Mouse (Mus musculus) hindbrain, embryonic 15.5 days (tissue): ENCODE data around the gene Spns3. TPM values are rescaled to one million over a fixed set of nuclear protein-coding genes. Genes with fewer than 3 reads are reported as not detected.
"Not testable (repeated sequence)": the region's sequence is repeated elsewhere in the genome, so short reads cannot be mapped to it uniquely, and the experiment has no call there.

Experiments
- ATAC-seq: fragments of 200-750 bp; cut with Nextera tagmentation; 2 replicates; pipeline ENCODE4 v1.8.0; 2017; ENCODE audit warnings: low read depth, moderate number of reproducible peaks, moderate TSS enrichment; ENCODE audit not compliant: low FRiP score
- H3K27ac ChIP-seq: fragments of 300-500 bp; sonication (generic); replicated peaks from 2 replicates; pipeline ENCODE4 v1.5.1; 2015; ENCODE audit warnings: mild to moderate bottlenecking, inconsistent platforms
- H3K27me3 ChIP-seq: fragments of 300-500 bp; sonication (generic); 2 replicates; pipeline ENCODE4 v1.6.1; 2015; ENCODE audit warnings: control low read depth, inconsistent platforms
- H3K36me3 ChIP-seq: fragments of 300-500 bp; sonication (generic); 2 replicates; pipeline ENCODE4 v1.6.1; 2015; ENCODE audit warnings: control low read depth, inconsistent platforms
- H3K4me1 ChIP-seq: fragments of 300-500 bp; sonication (generic); replicated peaks from 2 replicates; pipeline ENCODE4 v1.6.1; 2015; ENCODE audit warnings: control low read depth, inconsistent platforms
- H3K4me2 ChIP-seq: fragments of 300-500 bp; sonication (generic); 2 replicates; pipeline ENCODE4 v1.6.1; 2015; ENCODE audit warnings: moderate library complexity, mild to moderate bottlenecking, inconsistent platforms
- H3K4me3 ChIP-seq: fragments of 300-500 bp; sonication (generic); 2 replicates; pipeline ENCODE4 v1.5.1; 2015; ENCODE audit warnings: mild to moderate bottlenecking, inconsistent platforms
- H3K9ac ChIP-seq: fragments of 300-500 bp; sonication (generic); 2 replicates; pipeline ENCODE4 v1.6.1; 2015; ENCODE audit warnings: inconsistent platforms
- H3K9me3 ChIP-seq: fragments of 300-500 bp; sonication (generic); 2 replicates; pipeline ENCODE4 v1.6.1; 2016; ENCODE audit warnings: control low read depth, inconsistent platforms
- WGBS: fragments of 180-500 bp; shearing (Covaris S2); methylation state at CpG from one replicate; pipeline ENCODE4 v1.1.7; 2015; 5-methylcytosine and 5-hydroxymethylcytosine counted together
- polyA plus RNA-seq: library from polyadenylated mRNA; unstranded; fragments of >200 nt; fragmentation: Nextera tagmentation; extraction: Ambion mirVana; gene quantifications from 2 replicates; pipeline ENCODE4 v1.2.1, GENCODE M21; 2015

The Spns3 gene
- polyA plus RNA-seq, 1 experiment from 2014 or later, result 0.18 TPM

DNA sequence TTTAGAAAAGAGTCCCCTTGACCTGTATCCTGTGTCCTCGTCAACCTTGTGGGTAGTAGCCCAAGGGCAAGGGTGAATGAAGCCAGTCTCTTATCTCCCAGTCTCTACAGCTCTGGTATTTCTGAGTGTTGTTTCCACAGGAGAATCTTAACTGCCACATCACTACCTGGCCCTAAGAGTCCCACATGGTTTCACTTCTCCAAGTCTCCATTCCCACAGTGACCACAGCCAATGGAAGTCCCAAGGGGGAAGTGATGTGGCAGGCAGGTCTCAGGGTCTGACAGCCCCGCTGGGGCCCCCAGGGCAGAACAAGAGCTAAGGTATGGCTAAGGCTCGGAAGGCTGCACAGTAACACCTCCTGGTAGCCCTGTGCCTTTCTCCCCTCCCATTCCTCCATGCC lies 3.1 kb downstream of the Spns3 start:
- Histone ChIP-seq H3K27me3 (no peaks in the 10 kb centered on the region), H3K4me3 (no peak overlapping the region), H3K27ac (no peak overlapping the region), H3K4me1 (no peaks in the 10 kb centered on the region), H3K9me3 (no peaks in the 10 kb centered on the region), H3K9ac (no peak overlapping the region), H3K36me3 (no peaks in the 10 kb centered on the region), H3K4me2 (no peak overlapping the region)
- 76% methylated on average over 3 of the region's 3 CpGs for WGBS
- ATAC-seq, result no peak

DNA sequence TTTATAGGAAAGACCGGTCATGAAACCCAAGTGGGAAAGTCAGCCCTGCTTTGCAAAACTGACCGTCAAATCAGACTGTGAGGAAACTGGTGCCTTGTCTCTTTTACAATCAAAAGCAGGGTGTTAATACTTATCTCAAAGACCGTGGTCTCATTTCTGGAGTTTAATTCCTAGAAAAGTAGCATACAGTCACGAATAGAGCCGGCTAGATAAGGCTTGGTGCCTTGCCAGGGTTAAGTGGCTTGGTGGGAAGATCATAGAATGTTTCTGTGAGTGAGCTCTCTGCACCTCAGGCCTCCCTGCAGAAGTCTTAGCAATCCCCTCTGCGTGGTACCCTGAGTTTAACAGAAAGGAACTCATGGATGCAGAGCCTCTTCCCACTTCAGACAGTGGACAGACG lies 5.6 kb downstream of the Spns3 start:
- H3K4me3 ChIP-seq, result no peak overlapping the region
- 81% methylated on average over 7 of the region's 7 CpGs for WGBS
- H3K36me3 ChIP-seq, result no peaks in the 10 kb centered on the region
- H3K27me3 ChIP-seq, result no peaks in the 10 kb centered on the region
- H3K9ac ChIP-seq, result no peak overlapping the region
- no peak overlapping the region for H3K4me2 ChIP-seq
- no peaks in the 10 kb centered on the region for H3K9me3 ChIP-seq
- no peak overlapping the region for H3K27ac ChIP-seq
- no peaks in the 10 kb centered on the region for H3K4me1 ChIP-seq
- no peak for ATAC-seq

DNA sequence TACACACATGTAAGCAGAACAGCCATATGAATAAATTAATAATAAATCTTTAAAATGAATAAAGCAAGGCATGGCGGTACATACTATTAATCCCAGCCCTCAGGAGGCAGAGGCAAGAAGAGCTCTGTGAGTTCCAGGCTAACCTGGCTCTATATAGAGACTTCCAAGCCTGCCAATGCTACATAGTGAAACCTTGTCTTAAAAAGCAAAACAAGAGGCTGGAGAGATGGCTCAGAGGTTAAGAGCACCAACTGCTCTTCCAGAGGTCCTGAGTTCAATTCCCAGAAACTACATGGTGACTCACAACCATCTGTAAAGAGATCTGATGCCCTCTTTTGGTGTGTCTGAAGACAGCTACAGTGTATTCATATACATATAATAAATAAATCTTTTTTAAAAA lies 6.6 kb downstream of the Spns3 start:
- ATAC-seq, H3K9ac ChIP-seq, H3K27ac ChIP-seq, H3K27me3 ChIP-seq, H3K36me3 ChIP-seq, H3K9me3 ChIP-seq, H3K4me2 ChIP-seq, H3K4me1 ChIP-seq, H3K4me3 ChIP-seq: not testable (repeated sequence)
- 100% methylated on average over 1 of the region's 1 CpGs for WGBS

DNA sequence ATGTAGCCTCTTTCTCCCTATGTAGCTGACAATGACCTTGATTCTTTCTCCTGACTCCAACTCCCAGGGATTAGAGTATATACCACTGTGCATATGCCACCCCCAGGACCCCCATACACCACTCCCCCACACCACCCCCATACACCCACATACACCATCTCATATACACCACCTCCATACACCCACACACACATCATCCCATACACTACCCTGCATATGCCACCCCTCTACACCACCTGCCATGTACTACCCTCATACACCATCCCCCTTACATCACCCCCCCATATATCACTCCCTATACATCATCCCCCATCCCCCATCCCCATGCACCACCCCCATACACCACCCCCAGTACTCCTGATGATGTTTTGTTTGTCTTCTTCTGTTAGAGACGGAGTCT lies 7.7 kb downstream of the Spns3 start:
- Histone ChIP-seq H3K36me3 (no peaks in the 10 kb centered on the region), H3K27me3 (no peaks in the 10 kb centered on the region), H3K9ac (no peak overlapping the region), H3K27ac (no peak overlapping the region), H3K4me1 (no peaks in the 10 kb centered on the region), H3K4me3 (no peak overlapping the region), H3K9me3 (no peaks in the 10 kb centered on the region), H3K4me2 (no peak overlapping the region)
- 89% methylated on average over 1 of the region's 1 CpGs for WGBS
- ATAC-seq, result no peak

DNA sequence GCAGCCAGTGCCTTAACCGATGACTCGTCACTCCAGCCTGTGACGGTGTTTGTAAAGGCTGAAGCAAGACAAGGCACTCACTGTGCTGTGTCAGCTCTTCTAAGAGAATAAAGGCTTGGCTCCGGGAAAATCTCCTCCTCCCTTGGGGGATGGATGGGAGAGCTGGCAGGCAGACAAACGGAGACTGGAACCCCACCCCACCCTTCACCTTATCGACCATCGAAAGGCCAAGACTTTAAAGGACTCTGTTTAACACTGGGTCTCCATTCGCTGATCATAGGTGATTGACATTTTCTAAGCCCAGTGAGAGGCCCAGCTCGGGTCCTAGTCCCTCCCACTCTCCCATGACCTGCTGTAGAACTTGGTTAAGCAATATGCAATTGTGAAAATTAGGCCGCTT lies 8.4 kb downstream of the Spns3 start:
- Histone ChIP-seq H3K4me2 (no peak overlapping the region), H3K4me1 (no peaks in the 10 kb centered on the region), H3K27ac (no peak overlapping the region), H3K36me3 (no peaks in the 10 kb centered on the region), H3K9me3 (no peaks in the 10 kb centered on the region), H3K9ac (no peak overlapping the region), H3K27me3 (no peaks in the 10 kb centered on the region), H3K4me3 (no peak overlapping the region)
- ATAC-seq, result no peak
- WGBS, result 62% methylated on average over 10 of the region's 10 CpGs

DNA sequence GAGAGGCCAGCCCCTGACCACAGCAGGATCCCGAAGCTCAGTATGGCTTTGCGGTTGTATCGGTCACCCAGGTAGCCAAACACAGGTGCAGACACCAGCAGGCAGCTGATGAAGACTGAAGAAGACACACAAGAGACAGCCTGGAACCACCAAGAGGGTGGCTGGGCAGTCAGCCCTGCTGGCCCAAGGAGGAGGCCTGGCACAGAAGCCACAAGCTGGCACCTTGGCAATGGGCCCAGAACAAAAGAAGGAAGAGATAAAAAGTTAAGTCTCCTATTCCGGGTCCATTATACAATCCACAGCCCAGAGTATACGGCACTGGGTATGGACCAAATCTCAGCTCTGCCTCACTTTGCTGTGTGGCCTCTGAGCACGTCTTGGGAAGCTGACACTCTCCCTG lies 9.9 kb downstream of the Spns3 start:
- 72% methylated on average over 6 of the region's 6 CpGs for WGBS
- no peaks in the 10 kb centered on the region for H3K4me1 ChIP-seq
- no peak overlapping the region for H3K9ac ChIP-seq
- no peak overlapping the region for H3K27ac ChIP-seq
- H3K9me3 ChIP-seq, result no peaks in the 10 kb centered on the region
- ATAC-seq, result no peak
- H3K27me3 ChIP-seq, result no peaks in the 10 kb centered on the region
- no peak overlapping the region for H3K4me2 ChIP-seq
- H3K36me3 ChIP-seq, result no peaks in the 10 kb centered on the region
- no peak overlapping the region for H3K4me3 ChIP-seq

DNA sequence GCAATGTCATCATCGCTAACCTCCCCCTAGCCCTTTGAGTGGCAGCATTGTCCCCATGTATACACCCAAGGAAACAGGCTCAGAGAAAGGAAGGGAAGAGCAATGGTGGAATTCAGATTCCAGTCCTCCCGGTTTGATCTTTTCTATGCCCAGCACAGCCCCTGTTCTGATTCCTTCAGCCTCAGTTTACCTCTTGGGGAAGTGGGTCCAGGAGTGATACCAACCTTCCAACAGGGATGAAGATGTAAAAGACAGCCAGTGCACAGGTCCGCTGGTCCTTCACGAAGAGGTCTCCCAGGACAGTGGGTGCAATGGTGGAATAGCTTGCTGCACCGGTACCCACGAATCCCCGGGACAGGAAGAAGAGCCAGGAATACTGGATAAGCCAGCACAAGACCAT lies 11.5 kb downstream of the Spns3 start:
- Histone ChIP-seq H3K4me2 (no peak overlapping the region), H3K36me3 (no peaks in the 10 kb centered on the region), H3K9ac (no peak overlapping the region), H3K4me3 (no peak overlapping the region), H3K27me3 (no peaks in the 10 kb centered on the region), H3K27ac (no peak overlapping the region), H3K9me3 (no peaks in the 10 kb centered on the region), H3K4me1 (no peaks in the 10 kb centered on the region)
- 89% methylated on average over 7 of the region's 7 CpGs for WGBS
- no peak for ATAC-seq

DNA sequence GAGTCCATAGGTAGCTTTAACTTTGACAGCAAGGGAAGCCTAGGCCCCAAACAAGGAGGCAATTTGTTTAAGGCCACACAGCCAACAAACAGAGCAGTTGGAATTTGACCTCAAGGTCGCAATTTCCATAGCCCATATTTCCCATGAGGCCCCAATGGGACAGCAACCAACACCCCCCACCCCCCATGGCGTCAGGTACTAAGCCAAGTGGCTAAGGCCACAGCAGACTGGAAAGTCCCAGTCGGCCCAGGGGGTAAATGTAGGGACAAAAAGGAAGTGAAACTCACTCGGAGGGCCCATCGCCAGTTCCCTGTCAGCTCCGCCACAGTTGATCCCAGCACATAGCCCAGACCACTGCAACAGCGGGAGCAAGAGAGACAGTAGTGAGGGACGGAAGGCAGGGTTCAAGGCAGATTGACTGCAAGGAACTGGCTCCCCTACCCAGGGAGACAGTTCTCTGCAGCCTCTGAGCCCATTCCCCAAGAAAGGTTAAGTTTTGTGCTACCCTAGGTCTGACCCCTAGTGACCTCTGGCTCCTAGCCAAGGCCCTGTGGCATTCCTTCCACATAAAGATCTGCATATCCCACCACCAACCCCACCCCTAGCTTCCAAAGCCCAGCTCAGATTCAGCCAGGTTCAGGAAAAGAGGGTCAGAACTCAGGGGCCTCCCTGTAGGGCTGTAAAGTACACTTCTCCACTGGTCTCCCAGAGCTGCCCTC lies 12.1 kb downstream of the Spns3 start:
- Histone ChIP-seq H3K4me1 (no peaks in the 10 kb centered on the region), H3K9me3 (no peaks in the 10 kb centered on the region), H3K4me2 (no peak overlapping the region), H3K36me3 (no peaks in the 10 kb centered on the region), H3K27me3 (no peaks in the 10 kb centered on the region), H3K4me3 (no peak overlapping the region), H3K9ac (no peak overlapping the region), H3K27ac (no peak overlapping the region)
- WGBS, result 59% methylated on average over 8 of the region's 8 CpGs
- no peak for ATAC-seq

DNA sequence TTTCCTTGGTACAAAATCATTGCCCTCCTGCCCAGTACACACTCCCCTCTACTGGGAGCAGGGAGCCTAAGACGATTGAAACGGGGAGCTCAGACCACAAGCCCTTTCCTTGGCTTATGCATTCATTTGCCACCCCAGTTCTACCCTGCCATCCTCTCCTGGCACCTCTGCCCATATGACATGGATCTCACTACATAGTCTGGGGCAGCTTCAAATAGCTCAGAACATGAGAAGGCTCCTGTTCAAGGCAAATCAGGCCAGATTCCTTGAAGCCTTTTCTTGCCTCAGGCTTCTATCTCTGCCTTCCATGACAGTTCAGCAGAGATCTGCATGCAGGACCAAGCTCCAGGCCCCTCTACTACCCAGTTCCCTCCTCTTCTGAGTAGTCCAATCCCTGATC lies 12.8 kb downstream of the Spns3 start:
- H3K4me1 ChIP-seq, result no peaks in the 10 kb centered on the region
- H3K4me3 ChIP-seq, result no peak overlapping the region
- H3K4me2 ChIP-seq, result no peak overlapping the region
- 92% methylated on average over 2 of the region's 2 CpGs for WGBS
- no peak overlapping the region for H3K27ac ChIP-seq
- H3K27me3 ChIP-seq, result no peaks in the 10 kb centered on the region
- no peaks in the 10 kb centered on the region for H3K36me3 ChIP-seq
- H3K9me3 ChIP-seq, result no peaks in the 10 kb centered on the region
- no peak overlapping the region for H3K9ac ChIP-seq
- ATAC-seq, result no peak

DNA sequence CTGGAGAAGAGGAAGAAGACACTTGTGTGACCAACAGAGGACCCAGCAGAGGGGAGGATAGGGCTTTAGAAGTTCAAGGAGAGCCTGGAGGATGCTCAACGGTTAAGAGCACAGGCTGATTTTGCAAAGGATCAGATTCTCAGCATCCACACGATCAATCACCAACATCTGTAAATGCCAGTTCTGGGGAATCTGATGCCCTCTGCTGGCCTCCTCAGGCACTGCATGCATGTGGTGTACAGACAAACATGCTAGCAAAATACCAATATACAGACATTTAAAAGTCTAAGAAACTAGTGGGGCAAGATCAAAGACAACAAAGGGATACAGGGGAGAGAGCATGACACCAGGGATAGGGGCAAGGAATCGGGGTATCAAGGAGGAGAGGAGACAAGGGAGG lies 14.8 kb downstream of the Spns3 start:
- no peaks in the 10 kb centered on the region for H3K36me3 ChIP-seq
- H3K9me3 ChIP-seq, result no peaks in the 10 kb centered on the region
- 79% methylated on average over 3 of the region's 3 CpGs for WGBS

DNA sequence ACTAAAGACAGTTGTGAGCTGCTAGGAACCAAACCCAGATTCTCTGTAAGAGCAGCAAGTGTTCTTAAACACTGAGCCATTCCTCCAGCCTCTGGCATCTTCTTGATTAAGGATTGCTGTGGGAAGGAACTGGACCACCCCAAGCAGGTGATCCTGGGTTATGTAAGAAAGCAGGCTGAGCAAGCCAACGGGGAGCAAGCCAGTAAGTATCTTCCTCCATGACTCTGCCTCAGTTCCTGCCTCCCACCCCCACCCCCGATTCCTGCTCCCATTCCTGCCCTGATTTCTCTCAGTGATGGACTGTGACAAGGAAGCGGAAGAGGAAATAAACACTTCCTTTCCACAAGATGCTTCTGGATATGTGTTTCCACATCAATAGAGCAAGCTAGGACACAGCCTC lies 17.4 kb downstream of the Spns3 start:
- Histone ChIP-seq H3K4me2 (no peak overlapping the region), H3K36me3 (no peaks in the 10 kb centered on the region), H3K9me3 (no peaks in the 10 kb centered on the region), H3K9ac (no peak overlapping the region), H3K4me1 (no peaks in the 10 kb centered on the region), H3K27me3 (no peaks in the 10 kb centered on the region), H3K4me3 (no peak overlapping the region), H3K27ac (no peak overlapping the region)
- no peak for ATAC-seq
- 95% methylated on average over 3 of the region's 3 CpGs for WGBS

More for the DNA sequence above, 14.8 kb downstream of the Spns3 start:
- no peak for ATAC-seq
- no peaks in the 10 kb centered on the region for H3K27me3 ChIP-seq
- no peaks in the 10 kb centered on the region for H3K4me1 ChIP-seq
- no peak overlapping the region for H3K4me2 ChIP-seq
- no peak overlapping the region for H3K9ac ChIP-seq
- H3K4me3 ChIP-seq, result no peak overlapping the region
- no peak overlapping the region for H3K27ac ChIP-seq

DNA sequence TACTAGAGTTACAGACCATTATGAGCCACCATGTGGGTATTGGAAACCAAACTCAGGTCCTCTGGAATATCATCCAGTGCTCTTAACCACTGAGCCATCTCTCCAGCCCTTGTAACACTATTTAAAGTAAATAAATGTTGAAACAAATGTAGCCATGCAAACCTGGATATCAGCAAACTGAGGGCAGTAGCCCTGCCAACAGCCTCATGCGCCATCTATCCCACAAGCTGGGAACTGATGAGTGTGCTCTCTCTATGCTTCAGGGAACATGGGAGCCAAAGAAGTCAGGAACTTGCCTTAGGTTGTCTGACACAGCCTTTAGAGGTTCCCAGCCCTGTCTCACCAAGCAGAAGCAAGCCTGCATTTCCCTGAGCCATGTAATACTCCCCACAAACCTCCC lies 18.7 kb downstream of the Spns3 start:
- H3K4me3 ChIP-seq, result no peak overlapping the region
- H3K9ac ChIP-seq, result no peak overlapping the region
- H3K27ac ChIP-seq, result no peak overlapping the region
- H3K36me3 ChIP-seq, result no peaks in the 10 kb centered on the region
- H3K4me1 ChIP-seq, result no peaks in the 10 kb centered on the region
- H3K9me3 ChIP-seq, result no peaks in the 10 kb centered on the region
- H3K27me3 ChIP-seq, result no peaks in the 10 kb centered on the region
- 58% methylated on average over 1 of the region's 1 CpGs for WGBS
- H3K4me2 ChIP-seq, result no peak overlapping the region
- no peak for ATAC-seq

DNA sequence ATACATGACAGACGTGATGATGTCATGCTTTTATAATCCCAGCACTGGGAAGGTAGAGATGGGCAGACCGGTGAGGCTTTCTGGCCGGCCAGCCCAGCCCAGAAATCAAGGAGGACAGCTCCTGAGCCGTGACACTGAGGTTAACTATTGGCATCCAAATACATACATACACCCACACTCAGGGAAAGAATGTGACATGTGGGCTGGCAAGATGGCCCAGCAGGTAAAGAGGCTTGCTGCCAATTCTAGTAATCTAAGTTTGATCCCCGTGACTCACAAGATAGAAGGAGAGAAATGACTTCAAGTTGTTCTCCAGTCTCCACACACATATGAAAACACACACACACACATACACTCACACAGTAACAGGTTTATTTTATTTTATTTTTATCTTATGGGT lies 19.2 kb downstream of the Spns3 start:
- Histone ChIP-seq H3K27me3 (no peaks in the 10 kb centered on the region), H3K9ac (no peak overlapping the region), H3K9me3 (no peaks in the 10 kb centered on the region), H3K4me1 (no peaks in the 10 kb centered on the region), H3K27ac (no peak overlapping the region), H3K4me3 (no peak overlapping the region), H3K36me3 (no peaks in the 10 kb centered on the region), H3K4me2 (no peak overlapping the region)
- 85% methylated on average over 5 of the region's 5 CpGs for WGBS
- no peak for ATAC-seq
